Mouse (Mus musculus) embryonic fibroblast, embryonic 13.5 days (primary cell): ENCODE measurements around the gene Syt2.

ENCODE experiments used
- CTCF ChIP-seq: IDR thresholded peaks from 2 replicates; pipeline ENCODE4 v1.5.1; 2011; ENCODE audit warnings: mild to moderate bottlenecking, control low read depth, low read length, moderate library complexity, borderline replicate concordance; ENCODE audit not compliant: insufficient read depth
- POLR2A ChIP-seq: IDR thresholded peaks from 2 replicates; pipeline ENCODE4 v1.6.1; 2011; ENCODE audit warnings: low read depth, mild to moderate bottlenecking, control low read depth, low read length, moderate library complexity

DNA sequence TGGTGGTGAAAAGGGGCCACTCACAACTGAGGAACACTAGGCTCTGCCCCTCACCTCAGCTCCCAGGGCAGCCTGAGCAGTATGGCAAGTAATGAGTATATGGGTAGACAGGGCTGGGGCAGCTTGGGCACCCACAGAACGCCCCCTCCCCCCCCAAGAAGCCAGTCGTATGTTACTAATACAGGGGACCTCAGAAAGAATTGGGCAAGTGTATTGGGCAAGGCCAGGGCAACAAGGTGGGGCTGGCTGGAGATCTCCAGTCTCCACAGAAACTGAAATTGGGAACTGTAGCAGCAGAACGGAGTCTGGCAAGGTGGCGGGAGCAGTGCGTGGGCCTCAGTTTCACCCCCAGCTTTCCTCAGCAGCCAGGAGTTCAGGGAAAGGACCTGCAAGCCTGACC lies 106.0 kb downstream of the Syt2 start:
- TF ChIP-seq CTCF (no peak), POLR2A (no peak)
